Mouse (Mus musculus): ENCODE measurements at regions not wholly inside any gene's neighbourhood (a gene's known extent, or its start where the extent isn't known, plus 50 kb on each side); places are given as distances from the start of the nearest gene placed in this dataset.

GRCm38 (mm10) chr1:33214394-33214793 lies 455.2 kb downstream of the Prim2 start:
- Histone ChIP-seq H3K27me3 (ENCODE audit: control insufficient read depth, insufficient read depth, low read length) (no peaks in the 10 kb centered on the region), H3K9ac (ENCODE audit: low read length) (no peak overlapping the region), H3K4me3 (ENCODE audit: low read length) (no peak overlapping the region), H3K4me2 (ENCODE audit: low read depth, low read length) (no peak overlapping the region), H3K27ac (ENCODE audit: low read length) (no peak overlapping the region), H3K4me1 (ENCODE audit: control insufficient read depth, insufficient read depth, low read length) (no peaks in the 10 kb centered on the region), H3K36me3 (ENCODE audit: control insufficient read depth, insufficient read depth) (no peaks in the 10 kb centered on the region), H3K9me3 (replicated peaks; ENCODE audit: control insufficient read depth, low read length) (no peaks in the 10 kb centered on the region)
- ATAC-seq (replicated peaks; ENCODE audit: extremely low read depth, insufficient read depth, low FRiP score) = no peak
- WGBS = 83% methylated on average over 1 of the region's 1 CpGs

- Histone ChIP-seq H3K27ac (ENCODE audit: low read length) (no peak overlapping the region), H3K4me3 (ENCODE audit: low read length) (no peak overlapping the region), H3K9ac (ENCODE audit: low read length) (no peak overlapping the region), H3K36me3 (ENCODE audit: control insufficient read depth, insufficient read depth) (no peaks in the 10 kb centered on the region), H3K4me2 (ENCODE audit: low read depth, low read length) (no peak overlapping the region), H3K27me3 (ENCODE audit: control insufficient read depth, insufficient read depth, low read length) (no peaks in the 10 kb centered on the region), H3K9me3 (replicated peaks; ENCODE audit: control insufficient read depth, low read length) (no peaks in the 10 kb centered on the region), H3K4me1 (ENCODE audit: control insufficient read depth, insufficient read depth, low read length) (no peaks in the 10 kb centered on the region)
- WGBS = 50% methylated on average over 6 of the region's 6 CpGs
- ATAC-seq (replicated peaks; ENCODE audit: extremely low read depth, insufficient read depth, low FRiP score) = no peak
Measured at GRCm38 (mm10) chr1:33201571-33202189, 467.9 kb downstream of the Prim2 start.

- H3K27me3 ChIP-seq (ENCODE audit: control insufficient read depth, insufficient read depth, low read length) = no peaks in the 10 kb centered on the region
- no peak overlapping the region for H3K4me3 ChIP-seq (ENCODE audit: low read length)
- H3K4me2 ChIP-seq (ENCODE audit: low read depth, low read length) = no peak overlapping the region
- no peak overlapping the region for H3K9ac ChIP-seq (ENCODE audit: low read length)
- 78% methylated on average over 2 of the region's 2 CpGs for WGBS
- no peaks in the 10 kb centered on the region for H3K9me3 ChIP-seq (replicated peaks; ENCODE audit: control insufficient read depth, low read length)
- no peaks in the 10 kb centered on the region for H3K36me3 ChIP-seq (ENCODE audit: control insufficient read depth, insufficient read depth)
- no peaks in the 10 kb centered on the region for H3K4me1 ChIP-seq (ENCODE audit: control insufficient read depth, insufficient read depth, low read length)
- no peak for ATAC-seq (replicated peaks; ENCODE audit: extremely low read depth, insufficient read depth, low FRiP score)
- H3K27ac ChIP-seq (ENCODE audit: low read length) = no peak overlapping the region
Measured at GRCm38 (mm10) chr1:33195114-33195513, 474.5 kb downstream of the Prim2 start.

GRCm38 (mm10) chr1:33174646-33175435 lies 494.8 kb downstream of the Prim2 start:
- ATAC-seq (replicated peaks; ENCODE audit: extremely low read depth, insufficient read depth, low FRiP score) = no peak
- Histone ChIP-seq H3K36me3 (ENCODE audit: control insufficient read depth, insufficient read depth) (no peaks in the 10 kb centered on the region), H3K4me1 (ENCODE audit: control insufficient read depth, insufficient read depth, low read length) (no peaks in the 10 kb centered on the region), H3K27me3 (ENCODE audit: control insufficient read depth, insufficient read depth, low read length) (no peaks in the 10 kb centered on the region), H3K9me3 (replicated peaks; ENCODE audit: control insufficient read depth, low read length) (no peaks in the 10 kb centered on the region), H3K9ac (ENCODE audit: low read length) (no peak overlapping the region), H3K4me2 (ENCODE audit: low read depth, low read length) (no peak overlapping the region), H3K4me3 (ENCODE audit: low read length) (no peak overlapping the region), H3K27ac (ENCODE audit: low read length) (no peak overlapping the region)
- WGBS = 45% methylated on average over 10 of the region's 10 CpGs

- no peak for ATAC-seq (replicated peaks; ENCODE audit: extremely low read depth, insufficient read depth, low FRiP score)
- H3K9ac ChIP-seq (ENCODE audit: low read length) = no peak overlapping the region
- no peak overlapping the region for H3K4me3 ChIP-seq (ENCODE audit: low read length)
- no peak overlapping the region for H3K27ac ChIP-seq (ENCODE audit: low read length)
- no peak overlapping the region for H3K4me2 ChIP-seq (ENCODE audit: low read depth, low read length)
- no peaks in the 10 kb centered on the region for H3K27me3 ChIP-seq (ENCODE audit: control insufficient read depth, insufficient read depth, low read length)
- 66% methylated on average over 7 of the region's 7 CpGs for WGBS
- H3K9me3 ChIP-seq (replicated peaks; ENCODE audit: control insufficient read depth, low read length) = no peaks in the 10 kb centered on the region
- no peaks in the 10 kb centered on the region for H3K36me3 ChIP-seq (ENCODE audit: control insufficient read depth, insufficient read depth)
- no peaks in the 10 kb centered on the region for H3K4me1 ChIP-seq (ENCODE audit: control insufficient read depth, insufficient read depth, low read length)
Measured at GRCm38 (mm10) chr1:33136991-33137390, 532.6 kb downstream of the Prim2 start.

- Histone ChIP-seq H3K9me3 (replicated peaks; ENCODE audit: control insufficient read depth, low read length) (no peaks in the 10 kb centered on the region), H3K9ac (ENCODE audit: low read length) (no peak overlapping the region), H3K27me3 (ENCODE audit: control insufficient read depth, insufficient read depth, low read length) (no peaks in the 10 kb centered on the region), H3K36me3 (ENCODE audit: control insufficient read depth, insufficient read depth) (no peaks in the 10 kb centered on the region), H3K4me3 (ENCODE audit: low read length) (no peak overlapping the region), H3K4me2 (ENCODE audit: low read depth, low read length) (no peak overlapping the region), H3K27ac (ENCODE audit: low read length) (no peak overlapping the region), H3K4me1 (ENCODE audit: control insufficient read depth, insufficient read depth, low read length) (no peaks in the 10 kb centered on the region)
- no peak for ATAC-seq (replicated peaks; ENCODE audit: extremely low read depth, insufficient read depth, low FRiP score)
- WGBS = 100% methylated on average over 1 of the region's 1 CpGs
Measured at GRCm38 (mm10) chr1:33130351-33130750, 539.2 kb downstream of the Prim2 start.

- Histone ChIP-seq H3K36me3 (ENCODE audit: control insufficient read depth, insufficient read depth) (no peaks in the 10 kb centered on the region), H3K27me3 (ENCODE audit: control insufficient read depth, insufficient read depth, low read length) (no peaks in the 10 kb centered on the region), H3K9ac (ENCODE audit: low read length) (no peak overlapping the region), H3K27ac (ENCODE audit: low read length) (no peak overlapping the region), H3K4me2 (ENCODE audit: low read depth, low read length) (no peak overlapping the region), H3K4me1 (ENCODE audit: control insufficient read depth, insufficient read depth, low read length) (no peaks in the 10 kb centered on the region), H3K4me3 (ENCODE audit: low read length) (no peak overlapping the region), H3K9me3 (replicated peaks; ENCODE audit: control insufficient read depth, low read length) (no peaks in the 10 kb centered on the region)
- 81% methylated on average over 7 of the region's 7 CpGs for WGBS
- ATAC-seq (replicated peaks; ENCODE audit: extremely low read depth, insufficient read depth, low FRiP score) = no peak
Measured at GRCm38 (mm10) chr1:33125062-33125461, 544.5 kb downstream of the Prim2 start.

GRCm38 (mm10) chr1:33106286-33106685 lies 559.2 kb upstream of the Gm5415 start:
- Histone ChIP-seq H3K27me3 (ENCODE audit: control insufficient read depth, insufficient read depth, low read length) (no peaks in the 10 kb centered on the region), H3K9me3 (replicated peaks; ENCODE audit: control insufficient read depth, low read length) (peaks cover 3% of the 10 kb centered on the region), H3K4me1 (ENCODE audit: control insufficient read depth, insufficient read depth, low read length) (no peaks in the 10 kb centered on the region), H3K4me3 (ENCODE audit: low read length) (no peak overlapping the region), H3K36me3 (ENCODE audit: control insufficient read depth, insufficient read depth) (no peaks in the 10 kb centered on the region), H3K9ac (ENCODE audit: low read length) (no peak overlapping the region), H3K27ac (ENCODE audit: low read length) (no peak overlapping the region), H3K4me2 (ENCODE audit: low read depth, low read length) (no peak overlapping the region)
- no peak for ATAC-seq (replicated peaks; ENCODE audit: extremely low read depth, insufficient read depth, low FRiP score)
- 87% methylated on average over 5 of the region's 5 CpGs for WGBS

- H3K36me3 ChIP-seq (ENCODE audit: control insufficient read depth, insufficient read depth) = no peaks in the 10 kb centered on the region
- no peak overlapping the region for H3K27ac ChIP-seq (ENCODE audit: low read length)
- no peak for ATAC-seq (replicated peaks; ENCODE audit: extremely low read depth, insufficient read depth, low FRiP score)
- no peak overlapping the region for H3K4me3 ChIP-seq (ENCODE audit: low read length)
- H3K4me1 ChIP-seq (ENCODE audit: control insufficient read depth, insufficient read depth, low read length) = no peaks in the 10 kb centered on the region
- WGBS = 93% methylated on average over 1 of the region's 1 CpGs
- H3K4me2 ChIP-seq (ENCODE audit: low read depth, low read length) = no peak overlapping the region
- H3K9ac ChIP-seq (ENCODE audit: low read length) = no peak overlapping the region
- no peaks in the 10 kb centered on the region for H3K27me3 ChIP-seq (ENCODE audit: control insufficient read depth, insufficient read depth, low read length)
- H3K9me3 ChIP-seq (replicated peaks; ENCODE audit: control insufficient read depth, low read length) = peaks cover 3% of the 10 kb centered on the region
Measured at GRCm38 (mm10) chr1:33104296-33104695, 557.2 kb upstream of the Gm5415 start.

Measured in heart, embryonic 16.5 days (tissue).